ENCODE assay signal across 9 mouse cellular contexts in genomic region chrX:13502862-13503375, GRCm38 (mm10). TPM values are rescaled to one million over a fixed set of nuclear protein-coding genes. Genes with fewer than 3 reads are reported as not detected.
DNase-seq lines count a peak whose midpoint lies in the region; ATAC-seq and TF ChIP-seq lines count a peak whose summit lies in the region.
"Had no signal": no experiment of that assay in that cellular context is flagged by ENCODE, and none has a peak within 500 bp of the region (broad histone marks: within the 10 kb centered on the region; RNA-seq: fewer than 3 reads in every experiment).

No protein-coding gene starts in this region.

- peak overlapping the region; percentile 61 for H3K27ac ChIP-seq in forebrain, embryonic 16.5 days (ENCODE audit: low read length)
- H3K27ac ChIP-seq in neural tube, embryonic 13.5 days (replicated peaks) = peak overlapping the region; percentile 82

- 39% methylated on average over 7 of the region's 7 CpGs for WGBS in forebrain, embryonic 16.5 days
- WGBS in neural tube, embryonic 13.5 days = 46% methylated on average over 7 of the region's 7 CpGs

- no peaks in the 10 kb centered on the region for H3K9me3 ChIP-seq in forebrain, embryonic 16.5 days (ENCODE audit: control insufficient read depth, low read length)
- no peaks in the 10 kb centered on the region for H3K9me3 ChIP-seq in neural tube, embryonic 13.5 days

- TF ChIP-seq CTCF in brain, embryonic 14.5 days (IDR thresholded peaks at IDR 0.05; ENCODE audit: borderline replicate concordance, extremely low read depth, insufficient read depth, insufficient read length) = no peak

- no peak for TF ChIP-seq POLR2A in brain, embryonic 14.5 days (IDR thresholded peaks at IDR 0.05; ENCODE audit: borderline replicate concordance, extremely low read depth, insufficient read depth, insufficient read length, poor library complexity, severe bottlenecking)

- 0 out of 2 replicates have a peak, but pooled peaks cover 4% of the 10 kb centered on the region for H3K4me1 ChIP-seq in forebrain, embryonic 16.5 days (replicated peaks; ENCODE audit: control insufficient read depth, insufficient read depth, low read length)
- H3K4me1 ChIP-seq in neural tube, embryonic 13.5 days (replicated peaks) = no peaks in the 10 kb centered on the region

- H3K27me3 ChIP-seq in forebrain, embryonic 16.5 days (replicated peaks; ENCODE audit: control insufficient read depth, insufficient read depth, low read length) = no peaks in the 10 kb centered on the region
- no peaks in the 10 kb centered on the region for H3K27me3 ChIP-seq in neural tube, embryonic 13.5 days

- intact Hi-C loops in left cerebral cortex, postnatal 25 days (cut with DNase I) = no loop called here
- intact Hi-C loops in left cerebral cortex, postnatal 36 days (cut with DNase I) = no loop called here

- H3K36me3 ChIP-seq in forebrain, embryonic 16.5 days (ENCODE audit: control insufficient read depth, insufficient read depth) = no peaks in the 10 kb centered on the region
- no peaks in the 10 kb centered on the region for H3K36me3 ChIP-seq in neural tube, embryonic 13.5 days

- peak overlapping the region; percentile 20; the same call in 1 of the 2 replicates for H3K4me2 ChIP-seq in forebrain, embryonic 16.5 days (ENCODE audit: low read length)
- peak overlapping the region; percentile 24; the same call in 1 of the 2 replicates for H3K4me2 ChIP-seq in neural tube, embryonic 13.5 days

- DNase-seq in left cerebral cortex, postnatal 25 days (ENCODE audit: low spot score in 2 of 2) = peak; percentile 28 to 50
- no peak for DNase-seq in left cerebral cortex, postnatal 36 days (ENCODE audit: low spot score in 2 of 2)
- peak; percentile 77 for DNase-seq in brain, embryonic 14.5 days (ENCODE audit: low read depth)
- no peak for DNase-seq in cerebellum, postnatal 14 days
- no peak for DNase-seq in spleen, adult 18-20 months
- DNase-seq: cerebellum, adult 2 months; kidney, postnatal 36 days had no signal

- ATAC-seq in forebrain, embryonic 16.5 days = peak; percentile 72
- peak; percentile 72 for ATAC-seq in neural tube, embryonic 13.5 days (ENCODE audit: low read depth)

- no peak overlapping the region for H3K9ac ChIP-seq in forebrain, embryonic 16.5 days (replicated peaks; ENCODE audit: low read depth, low read length)
- H3K9ac ChIP-seq in neural tube, embryonic 13.5 days = no peak overlapping the region

- no peak overlapping the region for H3K4me3 ChIP-seq in forebrain, embryonic 16.5 days (replicated peaks; ENCODE audit: low read length)
- no peak overlapping the region for H3K4me3 ChIP-seq in neural tube, embryonic 13.5 days

RNA-seq across cellular contexts. Expression of gene Nyx, which starts 37.0 kb away (rescaled TPM):
- under 1 TPM; 0.23 to 0.55 TPM for total RNA-seq in left cerebral cortex, postnatal 25 days (2021)
- under 1 TPM; 0.17 to 0.61 TPM for total RNA-seq in left cerebral cortex, postnatal 36 days (2021)
- 0.34 and 0.53 TPM in 2 replicates for polyA plus RNA-seq in brain, embryonic 14.5 days (2012; rRNA removed)
- 0.09 and 0.15 TPM in 2 replicates for polyA plus RNA-seq in forebrain, embryonic 16.5 days (2015; fragmentation: Nextera tagmentation; extraction: Ambion mirVana)
- polyA plus RNA-seq in neural tube, embryonic 13.5 days (2015; fragmentation: Nextera tagmentation; extraction: Ambion mirVana) = 0.07 and 0.17 TPM in 2 replicates

Comparison
In these comparisons a context has a peak if more than half of its experiments do, and no peak if none do; other contexts are left out.
1. DNase-seq: peak in left cerebral cortex, postnatal 25 days (2 of 2) and brain, embryonic 14.5 days (single experiment); none in left cerebral cortex, postnatal 36 days (0 of 2), cerebellum, postnatal 14 days (0 of 2) and spleen, adult 18-20 months (0 of 2).